ENCODE assay signal across 13 mouse cellular contexts in the genomic region with DNA sequence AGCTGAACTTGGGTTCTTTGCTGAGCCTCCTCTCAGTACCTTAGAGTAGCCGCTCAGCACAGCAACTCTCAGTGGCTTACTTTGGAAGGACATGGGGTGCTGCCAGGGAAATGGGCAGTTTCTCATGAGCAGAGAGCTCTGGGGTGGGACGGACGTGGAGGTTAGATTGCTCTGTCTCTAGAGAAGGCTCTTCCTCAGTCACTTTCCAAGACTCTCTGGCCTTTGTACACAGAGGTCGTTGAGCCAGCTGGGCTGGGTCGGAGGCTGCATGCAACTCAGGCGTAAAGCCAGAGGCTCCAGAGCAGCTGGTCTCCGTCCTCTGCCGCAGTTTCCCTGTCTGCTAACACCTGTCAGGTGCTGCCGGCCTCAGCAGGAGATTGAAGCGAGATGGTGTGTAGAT. TPM values are rescaled to one million over a fixed set of nuclear protein-coding genes. Genes with fewer than 3 reads are reported as not detected.
DNase-seq lines count a peak whose midpoint lies in the region; ATAC-seq and TF ChIP-seq lines count a peak whose summit lies in the region.
"Had no signal": no experiment of that assay in that cellular context is flagged by ENCODE, and none has a peak within 500 bp of the region (broad histone marks: within the 10 kb centered on the region; RNA-seq: fewer than 3 reads in every experiment).

No protein-coding gene starts in this region.

- no peaks in the 10 kb centered on the region for H3K27me3 ChIP-seq in intestine, postnatal 0 days (replicated peaks; ENCODE audit: control insufficient read depth, insufficient read depth, low read length)
- H3K27me3 ChIP-seq in forebrain, postnatal 0 days (ENCODE audit: insufficient read depth, low read length), result no peaks in the 10 kb centered on the region
- H3K27me3 ChIP-seq: CH12.LX; embryonic facial prominence, embryonic 13.5 days had no signal

- peak; percentile 9 to 13 for DNase-seq in heart, adult 9 months (ENCODE audit: low spot score in 2 of 2)
- DNase-seq in heart, postnatal 4 days, result no peak
- peak; percentile 25 for DNase-seq in gastrocnemius, postnatal 10 days
- peak; percentile 46 for DNase-seq in lung, postnatal 36 days
- no peak for DNase-seq in forebrain, postnatal 0 days
- no peak for DNase-seq in cerebellum, adult 9-11 months
- DNase-seq in spleen, postnatal 36 days (ENCODE audit: low spot score in 2 of 2), result no peak

- H3K4me2 ChIP-seq in intestine, postnatal 0 days (replicated peaks; ENCODE audit: low read depth), result no peak overlapping the region
- no peak overlapping the region for H3K4me2 ChIP-seq in forebrain, postnatal 0 days (ENCODE audit: low read depth)
- H3K4me2 ChIP-seq: embryonic facial prominence, embryonic 13.5 days had no signal

- H3K9ac ChIP-seq in intestine, postnatal 0 days (ENCODE audit: low read depth, low read length), result no peak overlapping the region
- no peak overlapping the region for H3K9ac ChIP-seq in forebrain, postnatal 0 days
- H3K9ac ChIP-seq: embryonic facial prominence, embryonic 13.5 days; liver, embryonic 14.5 days had no signal

- H3K27ac ChIP-seq in intestine, postnatal 0 days (ENCODE audit: low read depth, low read length), result peak overlapping the region; percentile 35
- no peak overlapping the region for H3K27ac ChIP-seq in forebrain, postnatal 0 days (ENCODE audit: low read depth, low read length)
- H3K27ac ChIP-seq: embryonic facial prominence, embryonic 13.5 days; stomach, postnatal 0 days had no signal

- H3K36me3 ChIP-seq in intestine, postnatal 0 days (ENCODE audit: control insufficient read depth, insufficient read depth), result peaks cover 84% of the 10 kb centered on the region
- peaks cover 65% of the 10 kb centered on the region for H3K36me3 ChIP-seq in forebrain, postnatal 0 days (ENCODE audit: insufficient read depth)

- WGBS in intestine, postnatal 0 days, result 41% methylated on average over 10 of the region's 10 CpGs
- WGBS in forebrain, postnatal 0 days, result 87% methylated on average over 10 of the region's 10 CpGs

- H3K9me3 ChIP-seq in intestine, postnatal 0 days (ENCODE audit: control insufficient read depth), result no peaks in the 10 kb centered on the region
- H3K9me3 ChIP-seq in forebrain, postnatal 0 days (ENCODE audit: low read length), result no peaks in the 10 kb centered on the region

- ATAC-seq in intestine, postnatal 0 days, result peak; percentile 18; the same call in 1 of the 2 replicates
- ATAC-seq in forebrain, postnatal 0 days, result no peak

- TF ChIP-seq CTCF in intestine, postnatal 0 days (IDR thresholded peaks at IDR 0.05; ENCODE audit: low read depth), result no peak
- TF ChIP-seq CTCF in forebrain, postnatal 0 days (IDR thresholded peaks at IDR 0.05; ENCODE audit: low read depth), result no peak

- H3K4me3 ChIP-seq in intestine, postnatal 0 days (ENCODE audit: low read depth, low read length), result no peak overlapping the region
- no peak overlapping the region for H3K4me3 ChIP-seq in forebrain, postnatal 0 days (ENCODE audit: low read depth, low read length)
- H3K4me3 ChIP-seq: embryonic facial prominence, embryonic 13.5 days; myocyte had no signal

- H3K4me1 ChIP-seq in intestine, postnatal 0 days (replicated peaks; ENCODE audit: control insufficient read depth, insufficient read depth, low read length), result no peaks in the 10 kb centered on the region; the same call in 1 of the 2 replicates
- no peaks in the 10 kb centered on the region for H3K4me1 ChIP-seq in forebrain, postnatal 0 days (ENCODE audit: insufficient read depth)
- H3K4me1 ChIP-seq: embryonic facial prominence, embryonic 13.5 days had no signal

RNA-seq across cellular contexts. Expression of a gene that starts 23.5 kb away (rescaled TPM):
- total RNA-seq in heart, postnatal 4 days (2021), result under 1 TPM in 1 of 2 experiments, not detected in 1; 0.07 TPM
- not detected for total RNA-seq in gastrocnemius, postnatal 10 days (2021)
- 0.12 and 0.20 TPM in 2 replicates for polyA plus RNA-seq in intestine, postnatal 0 days (2015; fragmentation: Nextera tagmentation; extraction: Ambion mirVana)
- total RNA-seq in forebrain, postnatal 0 days (2014; rRNA removed), result not detected in 2 replicates
- polyA plus RNA-seq in forebrain, postnatal 0 days (2015; fragmentation: Nextera tagmentation; extraction: Ambion mirVana), result 0.04 TPM in 1 of 2 replicates, not detected in the other
- total RNA-seq: CH12.LX had no signal
- polyA plus RNA-seq: myocyte had no signal

RNA-seq across cellular contexts. Expression of a gene that starts 33.8 kb away (rescaled TPM):
- 10 to 100 TPM; 22.8 to 25.9 TPM for total RNA-seq in heart, postnatal 4 days (2021)
- 10 to 100 TPM; 14.9 to 18.1 TPM for total RNA-seq in gastrocnemius, postnatal 10 days (2021)
- polyA plus RNA-seq in intestine, postnatal 0 days (2015; fragmentation: Nextera tagmentation; extraction: Ambion mirVana), result 42.9 and 44.4 TPM in 2 replicates
- 8.9 and 13.0 TPM in 2 replicates for total RNA-seq in forebrain, postnatal 0 days (2014; rRNA removed)
- polyA plus RNA-seq in forebrain, postnatal 0 days (2015; fragmentation: Nextera tagmentation; extraction: Ambion mirVana), result 2.2 and 4.1 TPM in 2 replicates

Comparison
In these comparisons a context has a peak if more than half of its experiments do, and no peak if none do; other contexts are left out.
1. DNase-seq: peak in heart, adult 9 months (2 of 2), gastrocnemius, postnatal 10 days (single experiment) and lung, postnatal 36 days (single experiment); none in heart, postnatal 4 days (single experiment), forebrain, postnatal 0 days (single experiment), cerebellum, adult 9-11 months (single experiment) and spleen, postnatal 36 days (0 of 2).